Mouse (Mus musculus) thymus, postnatal 25 days (tissue): ENCODE data around the gene Myl3.

Source experiments
- DNase-seq: peaks from one replicate; pipeline ENCODE4 v3.0.0; 2022

Gene Myl3

DNA sequence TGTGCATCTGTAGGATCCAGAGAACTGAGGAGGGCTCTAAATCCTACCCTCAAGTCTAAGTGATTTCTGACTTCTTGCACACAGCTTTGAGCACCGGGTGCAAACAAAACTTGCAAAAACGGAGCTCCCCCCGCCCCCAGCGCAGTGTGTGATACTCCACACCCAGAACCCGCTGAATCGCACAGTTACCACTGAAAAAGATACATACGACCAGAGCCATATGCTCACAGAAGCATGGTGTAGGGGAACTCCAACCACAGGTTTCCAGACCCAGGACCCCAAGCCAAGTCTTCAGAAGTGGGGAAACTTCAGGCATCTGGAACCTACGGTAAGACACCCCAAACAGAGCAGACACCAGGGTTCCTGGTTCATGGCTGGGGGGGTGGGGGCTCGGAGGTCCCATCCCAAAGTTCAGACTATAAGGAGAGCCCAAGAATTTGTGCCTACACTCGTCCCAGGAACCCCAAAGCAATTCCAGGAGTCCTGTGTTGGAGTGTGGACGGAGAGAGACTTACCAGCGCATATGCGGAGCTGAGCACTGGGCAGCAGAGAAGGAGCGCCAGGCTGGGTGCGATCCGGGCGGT lies at the start of gene Myl3:
TSS of gene Myl3 (plus strand) at position 151 of the 584 bp plus-strand sequence.
- DNase-seq = no peak

DNA sequence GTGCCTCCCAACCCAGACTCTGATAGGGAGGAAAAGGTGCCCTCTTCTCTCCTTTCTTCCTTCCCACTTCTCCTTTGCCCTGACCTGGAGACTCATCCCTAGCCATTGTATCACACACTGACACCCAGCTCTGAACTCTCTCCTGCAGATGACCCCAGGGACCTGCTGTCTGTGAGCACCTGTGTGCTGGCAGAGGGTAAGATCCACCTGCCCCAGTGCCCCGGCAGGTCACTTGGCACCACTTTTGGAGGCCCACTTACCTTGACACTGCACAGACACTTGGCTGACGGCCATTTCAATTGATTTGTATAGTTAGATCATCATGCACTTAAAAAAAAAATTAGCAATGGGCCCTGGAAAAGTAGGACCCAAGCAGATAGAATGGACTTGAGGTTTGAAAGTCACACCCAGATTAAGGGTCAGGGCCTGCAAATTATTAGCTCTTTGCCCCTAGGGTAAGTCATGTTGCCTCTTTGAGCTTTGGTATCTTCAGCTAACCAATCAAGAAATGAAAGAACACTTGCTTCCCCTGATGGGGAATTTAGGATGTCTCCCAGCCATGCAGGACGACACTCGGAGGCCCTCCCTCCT lies 46.4 kb upstream of the Myl3 start:
- DNase-seq = no peak

DNA sequence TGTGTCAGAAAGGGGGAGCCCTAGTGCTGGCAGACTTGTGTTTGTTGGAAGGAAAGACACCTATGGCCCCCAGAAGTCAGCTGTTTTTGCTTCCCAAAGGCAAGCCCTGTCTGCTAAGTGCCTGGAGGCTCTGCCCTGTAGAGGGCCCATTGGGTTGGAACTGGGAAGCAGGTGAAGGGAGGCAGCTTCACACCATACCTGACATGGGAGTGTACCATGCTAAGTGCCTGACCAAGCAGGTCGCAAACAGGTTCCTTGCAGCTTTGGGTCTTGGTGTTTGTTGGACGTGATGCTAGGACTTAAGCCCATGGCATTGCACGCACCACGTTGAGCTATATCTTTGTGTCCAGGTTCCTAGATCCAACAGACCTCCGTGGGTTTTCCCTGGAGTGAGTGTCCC lies 45.2 kb upstream of the Myl3 start:
- DNase-seq = no peak

DNA sequence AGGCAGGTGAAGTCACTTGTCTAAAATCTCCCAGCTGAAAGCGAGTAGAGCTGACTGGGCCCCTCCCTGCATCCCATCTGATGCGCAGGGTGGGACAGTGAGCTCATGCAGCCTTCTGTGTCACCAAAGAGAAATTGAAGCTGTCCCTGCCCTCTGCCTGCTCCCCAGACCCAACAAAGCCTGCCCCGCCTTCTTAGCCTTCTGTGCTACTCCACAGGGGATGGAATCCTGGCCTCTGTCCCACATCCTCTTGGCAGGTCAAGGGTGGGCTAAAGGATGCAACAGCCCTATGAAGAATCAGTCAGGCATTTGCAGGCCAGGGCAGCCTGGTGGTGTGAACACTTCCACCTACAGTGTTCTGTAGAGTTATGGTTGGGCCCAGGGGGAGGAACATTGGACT lies 44.2 kb upstream of the Myl3 start:
- DNase-seq = no peak

DNA sequence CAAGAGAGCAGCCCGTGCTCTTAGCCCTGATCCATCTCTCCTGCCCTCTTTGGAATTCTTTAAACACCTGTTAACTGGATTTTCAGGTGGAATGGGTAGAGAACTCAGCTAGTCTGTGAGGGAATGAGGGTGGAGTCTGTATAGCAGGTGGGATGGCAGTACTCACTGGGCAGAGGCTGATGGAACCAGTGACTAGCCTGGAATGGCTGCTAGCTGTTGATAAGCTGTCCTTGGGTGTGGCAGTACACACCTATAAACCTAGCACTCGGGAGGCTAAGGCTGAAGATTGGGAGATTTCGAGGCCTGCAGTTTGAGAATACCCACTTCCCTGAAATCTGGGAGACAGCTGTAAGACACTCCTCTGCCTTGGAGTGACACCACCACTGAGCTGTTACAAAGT lies 42.1 kb upstream of the Myl3 start:
- DNase-seq = no peak

DNA sequence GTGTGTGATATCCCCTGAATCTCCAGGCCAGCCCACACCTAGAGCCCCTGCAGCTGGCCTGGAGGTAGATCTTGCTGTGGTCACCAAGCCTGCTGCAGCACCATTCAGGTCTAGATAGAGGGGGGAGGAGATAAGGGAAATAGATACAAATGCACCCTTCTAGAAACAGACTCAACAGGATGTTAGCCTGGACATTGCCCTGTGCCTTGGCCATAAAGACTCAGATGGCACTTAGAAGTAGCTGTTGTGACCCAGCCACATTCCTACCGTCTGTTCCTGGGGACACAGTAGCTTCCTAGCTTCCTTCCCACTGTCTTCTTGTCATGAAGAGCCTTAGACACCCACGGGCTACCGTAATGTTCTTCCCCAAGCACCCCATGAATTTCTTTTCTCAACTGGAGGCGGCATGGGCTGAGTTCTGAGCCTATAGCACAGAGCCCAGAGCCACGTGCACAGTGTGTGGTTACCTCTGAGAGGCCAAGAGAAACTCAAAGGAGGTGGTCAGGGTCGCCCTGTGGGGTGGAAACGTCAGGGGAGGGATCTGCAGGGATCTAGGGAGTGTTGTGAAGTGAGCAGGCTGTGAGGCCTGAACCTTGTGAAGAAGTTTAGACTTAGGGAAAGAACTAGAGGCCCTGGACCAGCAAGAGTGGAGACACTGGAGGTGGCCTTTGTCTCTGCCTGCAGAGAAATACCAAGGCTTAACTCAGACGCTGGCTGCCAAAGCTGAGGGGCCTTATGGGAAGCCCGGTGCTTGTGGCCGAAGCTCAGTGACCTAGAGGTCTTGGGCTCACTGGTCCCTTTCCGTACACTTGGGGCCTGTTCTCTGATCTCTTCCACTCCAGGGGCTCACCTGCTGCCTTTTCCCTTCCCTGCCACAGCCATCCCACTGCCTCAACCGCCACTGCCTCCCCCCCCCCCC lies 40.3 kb upstream of the Myl3 start:
- no peak for DNase-seq

DNA sequence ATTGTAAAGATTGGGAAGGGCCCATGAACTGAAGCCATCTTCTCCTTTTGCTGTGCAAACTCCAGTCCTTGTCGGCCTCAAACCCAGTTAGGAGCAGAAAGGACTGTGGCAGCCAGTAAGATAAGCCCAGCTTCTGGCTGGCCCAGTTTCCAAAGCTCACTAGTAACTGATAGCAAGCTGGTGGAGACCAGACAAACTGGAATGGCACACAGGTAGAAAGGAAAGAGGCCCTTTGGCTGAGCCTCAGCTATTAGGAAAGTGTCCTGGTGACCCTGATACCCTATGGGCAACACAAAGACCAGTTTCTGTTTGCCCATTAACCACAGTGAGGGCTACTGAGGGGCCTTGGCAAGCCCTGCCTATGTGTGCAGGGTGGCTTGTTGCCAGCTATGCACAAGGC lies 38.8 kb upstream of the Myl3 start:
- DNase-seq = no peak

DNA sequence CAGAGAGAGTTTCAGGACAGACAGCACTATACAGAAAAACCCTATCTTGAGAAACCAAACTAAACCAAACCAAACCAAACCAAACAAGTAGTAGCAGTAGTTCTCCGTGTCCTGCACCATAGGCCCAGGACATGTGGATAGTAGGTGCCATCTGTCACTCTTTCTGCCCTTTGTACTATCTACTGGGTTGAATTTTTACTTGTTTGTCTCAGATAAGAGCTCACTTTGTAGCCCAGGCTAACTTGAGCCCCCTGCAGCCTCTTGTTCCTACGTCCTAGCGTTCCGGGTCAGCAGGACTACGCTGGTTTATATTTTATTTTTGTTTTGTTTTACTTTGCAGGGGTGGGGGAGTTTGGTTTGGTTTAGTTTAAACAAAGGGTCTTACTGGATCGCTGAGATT lies 37.7 kb upstream of the Myl3 start:
- no peak for DNase-seq

DNA sequence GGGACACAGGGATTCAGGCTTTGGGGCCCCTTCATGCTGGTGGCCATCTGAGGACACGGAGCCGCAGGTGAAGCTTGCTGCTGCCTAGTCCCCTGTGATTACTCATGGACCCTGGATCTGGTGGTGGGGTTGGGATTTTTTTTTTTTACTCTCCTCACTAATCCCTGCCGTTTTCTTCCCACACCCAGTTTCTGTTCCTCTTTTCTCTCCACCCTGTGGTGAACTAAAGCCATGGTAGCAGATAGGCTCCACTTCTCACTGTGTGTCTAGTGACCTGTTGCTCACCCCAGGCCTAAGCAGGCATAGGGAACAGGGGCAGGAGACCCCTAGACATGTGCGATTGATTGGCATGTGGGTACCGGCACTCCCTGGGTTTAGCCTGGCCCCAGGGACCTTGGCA lies 34.9 kb upstream of the Myl3 start:
- DNase-seq = no peak

DNA sequence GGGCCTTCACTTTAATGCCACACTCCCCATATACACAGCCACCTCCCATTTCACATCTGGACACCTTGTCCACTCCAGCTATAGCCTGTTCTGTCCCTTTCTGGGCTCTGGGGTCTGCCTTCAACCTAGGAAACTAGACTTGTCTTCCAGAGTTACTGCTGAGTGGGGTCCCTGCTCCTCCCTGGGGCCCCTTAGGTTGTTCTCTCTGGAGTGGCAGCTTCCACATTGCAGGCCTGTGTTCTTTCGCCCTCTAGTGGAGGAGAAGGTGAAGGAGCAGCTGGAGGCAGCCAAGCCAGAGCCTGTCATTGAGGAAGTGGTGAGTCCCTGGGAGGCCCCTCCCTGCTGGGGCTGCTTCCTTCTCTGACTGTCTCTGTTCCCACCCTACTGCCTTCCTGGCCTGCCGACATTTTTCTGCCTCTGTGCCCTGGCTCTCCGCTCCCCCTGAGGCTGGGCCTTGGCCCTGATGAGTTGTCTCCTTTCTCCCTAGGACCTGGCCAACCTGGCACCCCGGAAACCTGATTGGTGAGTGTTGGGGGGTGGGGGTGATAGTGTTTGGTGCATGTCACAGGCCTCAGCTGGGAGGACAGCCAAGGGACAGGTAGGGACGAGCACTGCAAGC lies 31.9 kb upstream of the Myl3 start:
- peak; percentile 88 for DNase-seq

DNA sequence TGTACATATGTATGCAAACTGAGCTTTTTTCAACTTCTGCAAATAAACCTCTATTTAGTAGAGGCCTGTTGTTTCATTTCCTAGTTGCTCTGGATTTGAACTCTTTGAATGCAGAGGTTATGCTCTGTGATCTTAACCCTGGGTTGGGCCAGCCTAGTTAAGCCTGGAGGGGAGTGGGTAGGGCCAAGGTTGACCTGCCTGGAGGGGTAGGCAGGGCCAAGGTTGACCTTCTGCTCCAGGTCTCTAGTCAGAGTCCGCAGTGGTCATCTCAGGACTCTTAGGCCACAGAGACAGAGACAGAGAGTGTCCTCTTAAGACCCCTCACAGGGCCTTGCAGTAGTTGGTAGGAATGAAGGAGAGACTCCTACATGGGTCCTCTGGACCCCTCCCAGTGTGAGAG lies 30.1 kb upstream of the Myl3 start:
- DNase-seq = no peak

DNA sequence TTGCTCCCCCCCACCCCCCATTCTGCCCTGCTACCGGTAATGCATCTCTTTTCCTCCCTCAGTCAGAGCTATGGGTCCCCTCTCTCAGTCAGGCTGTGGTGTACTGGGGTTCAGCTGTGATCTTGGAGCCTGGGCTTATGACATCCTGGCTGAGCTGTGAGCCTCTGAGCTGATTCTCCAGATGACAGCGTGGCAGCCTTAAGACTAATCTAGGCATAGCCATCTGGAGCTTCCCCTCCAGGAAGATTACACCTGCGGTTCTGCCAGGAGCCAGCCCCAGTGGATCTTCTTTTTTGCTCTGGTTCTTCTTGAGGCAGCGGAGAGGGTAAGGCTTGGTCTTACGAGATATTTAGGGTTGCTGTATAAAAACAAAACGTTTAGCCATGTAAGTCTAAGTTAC lies 29.7 kb upstream of the Myl3 start:
- DNase-seq = no peak

DNA sequence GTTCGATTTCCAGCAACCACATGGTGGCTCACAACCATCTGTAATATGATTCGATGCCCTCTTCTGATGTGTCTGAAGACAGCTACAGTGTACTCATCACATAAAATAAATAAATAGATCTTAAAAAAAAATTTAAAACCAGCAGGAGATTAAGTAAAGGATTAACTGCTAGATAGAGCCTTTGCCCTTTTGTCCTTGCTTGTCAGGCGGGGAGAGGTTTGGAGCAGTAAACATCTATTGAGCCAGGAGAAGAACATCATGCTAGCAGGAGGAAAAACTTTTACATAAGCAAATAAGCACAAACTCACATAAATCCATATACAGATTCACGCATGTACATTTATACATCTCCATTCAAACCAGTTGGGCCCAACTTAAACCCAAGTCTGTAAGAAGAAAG lies 29.1 kb upstream of the Myl3 start:
- DNase-seq = no peak

DNA sequence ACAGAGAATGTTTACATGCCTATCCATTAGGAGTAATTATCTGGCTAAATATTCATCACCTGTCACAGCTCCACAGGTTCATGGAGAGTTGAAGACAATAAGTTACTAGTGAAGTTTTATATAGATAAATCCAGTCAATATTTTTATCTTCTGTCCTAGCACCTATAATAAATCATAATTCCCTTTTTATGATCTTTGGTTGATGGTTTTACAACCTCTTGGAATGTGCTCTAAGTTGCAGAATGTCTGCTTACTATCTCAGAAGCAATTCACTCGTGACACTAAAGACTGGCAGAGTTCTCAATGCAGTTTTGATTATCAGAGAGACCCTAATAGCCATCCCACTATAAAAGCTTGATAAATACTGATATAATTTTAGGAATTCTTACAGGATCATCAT lies 28.3 kb upstream of the Myl3 start:
- no peak for DNase-seq

DNA sequence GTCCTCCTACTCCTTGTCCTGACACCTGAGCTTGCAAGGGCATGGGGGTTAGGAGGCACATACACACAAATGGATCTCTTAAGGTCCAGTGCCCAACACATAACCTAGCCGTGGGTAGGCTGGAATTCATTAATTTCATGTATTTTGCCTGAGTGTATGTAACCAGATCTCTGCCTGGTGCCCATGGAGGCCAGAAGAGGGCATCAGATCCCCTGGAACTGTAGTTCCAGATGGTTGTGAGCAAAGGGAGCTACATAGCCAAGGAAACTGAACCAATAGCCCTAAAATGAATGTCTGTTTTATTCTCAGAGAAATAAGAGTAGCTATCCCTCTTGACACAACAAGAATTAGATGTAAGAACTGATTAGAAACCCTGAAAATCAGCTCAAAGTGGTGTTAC lies 26.2 kb upstream of the Myl3 start:
- no peak for DNase-seq

DNA sequence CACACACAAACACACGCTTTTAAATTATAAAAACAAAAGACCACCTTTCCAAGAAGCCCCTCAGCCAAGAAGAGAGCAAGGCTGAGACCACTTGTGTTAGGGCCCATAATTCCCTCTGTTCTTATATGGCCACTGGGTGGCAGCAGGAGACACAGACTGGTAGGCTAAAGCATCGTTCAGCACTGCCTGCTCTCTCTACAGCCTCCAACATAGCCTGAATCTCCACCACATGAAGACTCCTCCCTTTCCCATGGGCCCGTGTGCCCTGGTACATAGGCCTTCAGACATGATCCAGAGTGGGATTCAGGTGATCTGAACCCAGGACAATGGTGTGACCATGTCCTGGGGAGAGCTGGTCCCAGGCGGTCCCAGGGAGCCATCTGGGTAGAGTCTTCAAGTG lies 24.9 kb upstream of the Myl3 start:
- peak; percentile 58 for DNase-seq

DNA sequence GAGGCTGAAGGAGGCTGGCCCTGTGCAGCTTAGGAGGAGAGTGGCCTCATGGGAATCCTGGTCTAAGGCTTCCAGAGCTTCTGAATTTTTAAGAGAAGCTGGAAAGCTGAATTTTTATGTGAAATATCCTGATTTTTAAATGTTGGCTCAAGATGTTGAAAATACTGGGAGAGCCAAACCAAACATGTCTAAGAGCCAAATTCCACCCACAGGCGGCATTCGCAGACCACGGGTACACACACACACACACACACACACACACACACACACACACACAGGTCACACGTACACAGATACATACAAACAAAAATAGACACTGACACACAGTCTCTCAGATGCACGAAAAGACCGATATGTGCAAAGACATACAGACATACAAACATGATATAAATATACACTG lies 23.6 kb upstream of the Myl3 start:
- no peak for DNase-seq

DNA sequence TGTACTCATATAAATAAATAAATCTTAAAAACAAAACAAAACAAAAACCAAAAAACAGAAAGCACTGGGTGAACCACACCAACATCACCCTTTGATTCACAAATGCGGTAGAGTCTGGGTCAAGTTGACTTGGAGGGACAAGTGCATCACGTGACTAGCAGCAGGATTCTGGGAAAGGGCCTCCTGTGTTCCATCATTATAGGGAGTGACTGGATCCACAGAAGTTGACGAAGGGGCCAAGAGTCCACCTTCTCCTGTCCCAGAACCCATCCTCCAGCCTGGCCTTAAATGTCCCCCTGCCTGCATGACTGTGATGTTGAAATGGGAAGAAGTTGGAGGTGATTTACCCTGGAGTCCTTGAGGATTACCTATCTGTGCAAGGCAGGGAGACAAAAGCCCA lies 22.9 kb upstream of the Myl3 start:
- no peak for DNase-seq

DNA sequence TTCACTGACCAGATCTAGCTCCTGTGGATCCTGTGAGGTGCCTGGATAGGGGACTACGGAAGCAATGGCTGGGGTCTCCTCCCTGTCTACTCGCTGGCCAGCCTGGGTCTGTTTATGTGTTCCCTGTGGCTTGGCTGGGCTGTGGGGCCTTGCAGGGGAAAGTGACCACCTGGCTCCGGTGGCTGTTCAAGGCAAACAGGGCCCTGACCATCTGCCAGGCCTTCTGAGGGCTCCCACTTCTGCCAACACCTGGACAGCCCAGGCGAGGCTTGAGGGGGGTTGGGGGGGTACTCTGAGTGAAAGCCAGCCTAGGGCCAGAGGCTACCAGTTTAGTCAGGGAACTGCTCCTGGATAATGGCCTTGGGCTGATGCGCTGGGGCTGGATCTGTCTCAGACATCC lies 21.7 kb upstream of the Myl3 start:
- DNase-seq = no peak

DNA sequence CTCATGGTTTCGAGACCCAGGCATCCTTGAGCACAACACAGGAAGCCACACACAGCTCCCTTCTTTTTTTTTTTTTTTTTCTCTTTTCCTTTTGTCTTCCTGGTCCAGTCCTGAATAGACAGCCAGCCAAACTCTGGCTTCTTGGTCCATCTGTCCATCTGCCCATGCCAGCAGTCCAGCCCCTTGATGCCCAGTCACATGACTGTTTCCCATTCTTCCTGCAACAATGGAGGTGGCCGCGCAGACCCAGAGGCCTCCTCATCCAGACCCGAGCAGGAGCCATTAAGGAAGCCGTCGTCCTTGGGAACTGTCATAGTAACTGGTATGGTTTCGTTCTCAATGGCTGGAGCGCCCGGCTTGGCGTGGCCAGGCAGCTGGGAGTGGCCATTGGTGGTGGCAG lies 19.6 kb upstream of the Myl3 start:
- DNase-seq = no peak

DNA sequence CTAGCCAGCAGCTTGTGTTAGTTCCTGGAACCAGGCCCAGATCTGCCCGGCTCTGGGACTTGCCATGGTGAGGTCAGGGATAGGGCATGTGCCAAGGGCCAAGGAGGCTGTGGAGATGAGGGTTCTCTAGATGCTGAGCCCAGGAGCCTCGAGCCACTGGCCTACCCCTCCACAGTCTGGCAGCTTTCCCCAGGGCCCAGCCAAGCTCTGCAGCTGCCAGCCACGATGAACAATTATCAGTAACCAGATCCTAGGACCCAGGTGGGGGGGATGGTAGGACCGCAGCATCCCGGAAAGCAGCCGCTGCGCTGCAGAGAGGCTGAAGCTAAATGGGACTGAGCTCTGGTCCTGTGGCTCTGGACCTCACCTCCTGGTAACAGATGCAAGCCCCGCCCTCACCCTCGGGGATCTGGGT lies 15.9 kb upstream of the Myl3 start:
- no peak for DNase-seq

DNA sequence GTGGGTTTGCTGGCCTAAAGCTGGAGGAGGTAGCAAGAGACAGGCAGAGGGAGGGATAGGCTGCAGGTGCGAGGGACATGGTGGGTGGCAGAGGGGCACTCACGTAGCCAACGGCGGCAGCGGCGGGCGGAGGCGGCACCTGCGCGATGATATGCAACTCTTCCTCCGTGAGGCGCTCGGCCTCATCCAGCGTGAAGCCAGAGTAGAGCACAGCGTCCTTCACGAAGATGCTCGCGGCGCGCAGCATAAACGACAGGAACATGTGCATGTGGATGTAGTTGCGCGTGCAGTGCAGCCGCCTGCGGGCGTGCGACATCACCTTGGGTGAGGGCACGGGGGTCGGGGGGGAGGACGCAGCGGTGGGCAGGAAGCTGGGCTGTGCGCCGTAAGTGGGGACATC lies 14.8 kb upstream of the Myl3 start:
- DNase-seq = peak; percentile 38

DNA sequence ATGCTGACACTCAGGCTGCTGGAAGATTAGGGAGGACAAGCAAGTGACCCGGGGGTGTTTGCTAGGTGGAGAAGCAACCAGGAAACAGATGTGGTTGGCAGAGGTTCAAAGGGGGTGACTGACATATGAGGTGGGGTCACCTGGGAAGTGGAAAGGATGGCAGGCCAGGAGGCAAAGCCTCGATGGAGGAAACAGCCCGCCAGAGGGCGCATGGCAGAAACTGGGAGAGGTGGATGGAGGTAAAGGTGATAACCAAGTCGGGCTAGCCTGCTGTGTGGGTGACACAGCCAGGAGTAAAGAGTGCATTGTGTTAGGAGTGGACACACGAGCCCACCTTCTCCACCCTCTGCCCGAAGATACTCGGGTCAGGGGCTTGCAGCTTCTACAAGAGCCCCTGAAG lies 11.8 kb upstream of the Myl3 start:
- peak; percentile 69 for DNase-seq

DNA sequence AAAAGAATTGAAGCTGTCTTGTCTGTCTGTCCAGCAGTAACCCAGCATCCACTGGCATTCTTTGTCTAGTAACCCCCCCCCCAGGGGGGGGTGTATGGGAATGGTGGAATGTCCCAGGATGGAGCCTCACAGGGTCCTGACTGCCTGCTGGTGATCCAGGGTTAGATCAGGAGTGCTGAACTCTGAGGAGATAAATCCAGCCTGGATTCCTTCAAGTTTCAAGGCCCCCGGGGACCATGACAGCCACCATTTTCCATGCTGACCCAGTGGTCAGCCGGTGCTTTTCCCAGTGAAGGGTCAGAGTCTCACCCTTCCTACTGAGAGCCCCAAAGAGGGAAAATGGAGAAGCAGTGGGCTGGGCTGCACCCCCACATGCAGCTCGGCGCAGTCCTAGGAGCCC lies 9.8 kb upstream of the Myl3 start:
- no peak for DNase-seq
